Comparison of ENCODE assay signal across 15 mouse cellular contexts in genomic region chr17:26861383-26861782, GRCm38 (mm10). TPM values are rescaled to one million over a fixed set of nuclear protein-coding genes. Genes with fewer than 3 reads are reported as not detected.
A peak's percentile ranks its signal among the peaks of the same experiment; 100 is the strongest.
DNase-seq lines count a peak whose midpoint lies in the region; ATAC-seq and TF ChIP-seq lines count a peak whose summit lies in the region.
"Had no signal": no experiment of that assay in that cellular context is flagged by ENCODE, and none has a peak within 500 bp of the region (broad histone marks: within the 10 kb centered on the region; RNA-seq: fewer than 3 reads in every experiment).

No protein-coding gene starts in this region.

- WGBS in limb, embryonic 14.5 days = 8% methylated on average over 6 of the region's 6 CpGs
- WGBS in limb, embryonic 10.5 days = 10% methylated on average over 6 of the region's 6 CpGs
- WGBS in stomach, embryonic 16.5 days = 7% methylated on average over 6 of the region's 6 CpGs
- 30% methylated on average over 6 of the region's 6 CpGs for WGBS in midbrain, embryonic 13.5 days

- intact Hi-C loops in heart, postnatal 36 days (cut with DNase I) = no loop called here
- intact Hi-C loops in left cerebral cortex, postnatal 36 days (cut with DNase I) = no loop called here

- H3K4me3 ChIP-seq in limb, embryonic 14.5 days (replicated peaks; ENCODE audit: low read length) = no peak overlapping the region
- no peak overlapping the region for H3K4me3 ChIP-seq in limb, embryonic 10.5 days
- no peak overlapping the region for H3K4me3 ChIP-seq in stomach, embryonic 16.5 days (replicated peaks; ENCODE audit: low read length)
- H3K4me3 ChIP-seq in midbrain, embryonic 13.5 days (replicated peaks) = no peak overlapping the region
- H3K4me3 ChIP-seq: forebrain, embryonic 12.5 days; left cerebral cortex, adult 2 months had no signal

- H3K4me1 ChIP-seq in limb, embryonic 14.5 days (ENCODE audit: control insufficient read depth, insufficient read depth, low read length) = no peaks in the 10 kb centered on the region
- no peaks in the 10 kb centered on the region for H3K4me1 ChIP-seq in limb, embryonic 10.5 days
- H3K4me1 ChIP-seq in stomach, embryonic 16.5 days (ENCODE audit: control insufficient read depth, insufficient read depth, low read length) = peaks cover 4% of the 10 kb centered on the region; the same call in 1 of the 2 replicates
- H3K4me1 ChIP-seq in midbrain, embryonic 13.5 days (replicated peaks) = no peaks in the 10 kb centered on the region
- H3K4me1 ChIP-seq: forebrain, embryonic 12.5 days had no signal

- peak; percentile 54 for DNase-seq in limb, embryonic 14.5 days (ENCODE audit: low spot score)
- DNase-seq in limb, embryonic 10.5 days (ENCODE audit: low spot score) = no peak
- peak; percentile 98 for DNase-seq in heart, adult 11 months
- peak; percentile 53 to 64 for DNase-seq in heart, postnatal 36 days
- DNase-seq in left cerebral cortex, postnatal 36 days (ENCODE audit: low spot score in 2 of 2) = no peak
- no peak for DNase-seq in neural tube, embryonic 10.5 days (ENCODE audit: extremely low spot score, low spot score)
- DNase-seq: liver, postnatal 0 days had no signal

- H3K4me2 ChIP-seq in limb, embryonic 14.5 days (replicated peaks; ENCODE audit: low read depth, low read length, severe bottlenecking) = no peak overlapping the region
- no peak overlapping the region for H3K4me2 ChIP-seq in stomach, embryonic 16.5 days (ENCODE audit: low read depth, low read length)
- H3K4me2 ChIP-seq in midbrain, embryonic 13.5 days (replicated peaks) = no peak overlapping the region
- H3K4me2 ChIP-seq: forebrain, embryonic 12.5 days had no signal

- TF ChIP-seq POLR2A in limb, embryonic 14.5 days (IDR thresholded peaks at IDR 0.05; ENCODE audit: borderline replicate concordance, extremely low read depth, insufficient read depth, insufficient read length) = no peak

- no peak overlapping the region for H3K27ac ChIP-seq in limb, embryonic 14.5 days (replicated peaks; ENCODE audit: low read depth, low read length)
- H3K27ac ChIP-seq in limb, embryonic 10.5 days = no peak overlapping the region
- no peak overlapping the region for H3K27ac ChIP-seq in stomach, embryonic 16.5 days (ENCODE audit: low read length)
- no peak overlapping the region for H3K27ac ChIP-seq in midbrain, embryonic 13.5 days
- H3K27ac ChIP-seq: forebrain, embryonic 12.5 days; left cerebral cortex, adult 2 months had no signal

- H3K36me3 ChIP-seq in limb, embryonic 14.5 days (ENCODE audit: control insufficient read depth, insufficient read depth, low read length) = no peaks in the 10 kb centered on the region
- no peaks in the 10 kb centered on the region for H3K36me3 ChIP-seq in limb, embryonic 10.5 days
- no peaks in the 10 kb centered on the region for H3K36me3 ChIP-seq in stomach, embryonic 16.5 days (ENCODE audit: control insufficient read depth, insufficient read depth, low read length)
- H3K36me3 ChIP-seq in midbrain, embryonic 13.5 days = no peaks in the 10 kb centered on the region
- H3K36me3 ChIP-seq: forebrain, embryonic 12.5 days; G1E had no signal

- ATAC-seq in limb, embryonic 14.5 days (ENCODE audit: low FRiP score, low read depth) = no peak
- peak; percentile 53; the same call in 1 of the 2 replicates for ATAC-seq in stomach, embryonic 16.5 days (ENCODE audit: insufficient read depth, low FRiP score)
- no peak for ATAC-seq in midbrain, embryonic 13.5 days
- ATAC-seq: hindbrain, embryonic 16.5 days; liver, postnatal 0 days had no signal

- H3K27me3 ChIP-seq in limb, embryonic 14.5 days (ENCODE audit: control insufficient read depth, insufficient read depth, low read length) = peaks cover 38% of the 10 kb centered on the region
- H3K27me3 ChIP-seq in limb, embryonic 10.5 days (ENCODE audit: low read depth, poor library complexity, severe bottlenecking) = peaks cover 60% of the 10 kb centered on the region
- H3K27me3 ChIP-seq in stomach, embryonic 16.5 days (ENCODE audit: control insufficient read depth, insufficient read depth, low read length) = peaks cover 21% of the 10 kb centered on the region
- peaks cover 55% of the 10 kb centered on the region for H3K27me3 ChIP-seq in midbrain, embryonic 13.5 days

- H3K9me3 ChIP-seq in limb, embryonic 14.5 days (ENCODE audit: control insufficient read depth, low read length) = no peaks in the 10 kb centered on the region
- H3K9me3 ChIP-seq in limb, embryonic 10.5 days (replicated peaks) = no peaks in the 10 kb centered on the region
- peaks cover 6% of the 10 kb centered on the region; the same call in 1 of the 2 replicates for H3K9me3 ChIP-seq in stomach, embryonic 16.5 days (replicated peaks; ENCODE audit: control insufficient read depth, low read length)
- no peaks in the 10 kb centered on the region for H3K9me3 ChIP-seq in midbrain, embryonic 13.5 days
- H3K9me3 ChIP-seq: forebrain, embryonic 12.5 days had no signal

- no peak overlapping the region for H3K9ac ChIP-seq in limb, embryonic 14.5 days (ENCODE audit: low read depth, low read length, severe bottlenecking)
- no peak overlapping the region for H3K9ac ChIP-seq in stomach, embryonic 16.5 days (ENCODE audit: low read length)
- H3K9ac ChIP-seq in midbrain, embryonic 13.5 days (replicated peaks) = no peak overlapping the region
- H3K9ac ChIP-seq: forebrain, embryonic 12.5 days; liver, postnatal 0 days had no signal

RNA-seq across cellular contexts. Expression of gene Nkx2-5, which starts 16.6 kb away (rescaled TPM):
- polyA plus RNA-seq in limb, embryonic 14.5 days (2012; rRNA removed) = 0.06 and 0.15 TPM in 2 replicates
- polyA plus RNA-seq in limb, embryonic 14.5 days (2014; fragmentation: Nextera tagmentation; extraction: Ambion mirVana) = not detected in 2 replicates
- 0.10 and 0.14 TPM in 2 replicates for polyA plus RNA-seq in limb, embryonic 10.5 days (2016; fragmentation: Nextera tagmentation; extraction: Ambion mirVana)
- 10 to 100 TPM; 80.7 TPM for total RNA-seq in heart, postnatal 36 days (2021)
- polyA plus RNA-seq in stomach, embryonic 16.5 days (2015; fragmentation: Nextera tagmentation; extraction: Ambion mirVana) = 2.3 and 4.6 TPM in 2 replicates
- total RNA-seq in left cerebral cortex, postnatal 36 days (2021) = not detected
- polyA plus RNA-seq in midbrain, embryonic 13.5 days (2015; fragmentation: Nextera tagmentation; extraction: Ambion mirVana) = not detected in 2 replicates
- total RNA-seq: G1E; left cerebral cortex, adult 2 months had no signal
- polyA plus RNA-seq: cortical plate, adult 2 months; forebrain, embryonic 12.5 days; G1E; hindbrain, embryonic 16.5 days; liver, postnatal 0 days; neural tube, embryonic 11.5 days had no signal

RNA-seq across cellular contexts. Expression of gene Kifc5b, which starts 55.5 kb away (rescaled TPM):
- 23.7 TPM in 2 replicates for polyA plus RNA-seq in limb, embryonic 14.5 days (2012; rRNA removed)
- 4.9 and 5.9 TPM in 2 replicates for polyA plus RNA-seq in limb, embryonic 14.5 days (2014; fragmentation: Nextera tagmentation; extraction: Ambion mirVana)
- 12.3 and 12.6 TPM in 2 replicates for polyA plus RNA-seq in limb, embryonic 10.5 days (2016; fragmentation: Nextera tagmentation; extraction: Ambion mirVana)
- total RNA-seq in heart, postnatal 36 days (2021) = under 1 TPM; 0.44 to 0.95 TPM
- polyA plus RNA-seq in stomach, embryonic 16.5 days (2015; fragmentation: Nextera tagmentation; extraction: Ambion mirVana) = 6.4 and 6.9 TPM in 2 replicates
- 1 to 10 TPM; 1.9 to 4.2 TPM for total RNA-seq in left cerebral cortex, postnatal 36 days (2021)
- 4.2 and 4.4 TPM in 2 replicates for polyA plus RNA-seq in midbrain, embryonic 13.5 days (2015; fragmentation: Nextera tagmentation; extraction: Ambion mirVana)

Comparison
In these comparisons a context has a peak if more than half of its experiments do, and no peak if none do; other contexts are left out.
1. DNase-seq: peak in limb, embryonic 14.5 days (single experiment), heart, adult 11 months (single experiment) and heart, postnatal 36 days (2 of 2); none in limb, embryonic 10.5 days (single experiment), left cerebral cortex, postnatal 36 days (0 of 2) and neural tube, embryonic 10.5 days (single experiment).